In genomic region chr12:99215521-99216255, GRCm38 (mm10) we compare ENCODE assay signal across 8 mouse cellular contexts.
DNase-seq lines count a peak whose midpoint lies in the region; ATAC-seq and TF ChIP-seq lines count a peak whose summit lies in the region.

No protein-coding gene starts in this region.

- H3K9me3 ChIP-seq in ES-Bruce4 (replicated peaks; ENCODE audit: control insufficient read depth, insufficient read depth, low read length, poor library complexity, severe bottlenecking) = no peaks in the 10 kb centered on the region
- H3K9me3 ChIP-seq in heart, embryonic 10.5 days = no peaks in the 10 kb centered on the region
- no peaks in the 10 kb centered on the region for H3K9me3 ChIP-seq in kidney, postnatal 0 days (replicated peaks; ENCODE audit: low read length)

- no peaks in the 10 kb centered on the region for H3K27me3 ChIP-seq in ES-Bruce4 (ENCODE audit: control insufficient read depth, insufficient read depth, low read length, poor library complexity, severe bottlenecking)
- H3K27me3 ChIP-seq in heart, embryonic 10.5 days (ENCODE audit: insufficient read depth, poor library complexity, severe bottlenecking) = no peaks in the 10 kb centered on the region
- H3K27me3 ChIP-seq in kidney, postnatal 0 days (ENCODE audit: insufficient read depth, low read length) = no peaks in the 10 kb centered on the region

- WGBS in heart, embryonic 10.5 days = 80% methylated on average over 11 of the region's 11 CpGs
- 48% methylated on average over 11 of the region's 11 CpGs for WGBS in kidney, postnatal 0 days

- H3K4me3 ChIP-seq in ES-Bruce4 (ENCODE audit: low read depth, low read length) = no peak overlapping the region
- H3K4me3 ChIP-seq in heart, embryonic 10.5 days = no peak overlapping the region
- no peak overlapping the region for H3K4me3 ChIP-seq in kidney, postnatal 0 days (replicated peaks; ENCODE audit: low read depth, low read length)

- no peaks in the 10 kb centered on the region for H3K36me3 ChIP-seq in ES-Bruce4 (ENCODE audit: control insufficient read depth, insufficient read depth, low read length, poor library complexity, severe bottlenecking)
- H3K36me3 ChIP-seq in heart, embryonic 10.5 days = no peaks in the 10 kb centered on the region
- no peaks in the 10 kb centered on the region for H3K36me3 ChIP-seq in kidney, postnatal 0 days (ENCODE audit: insufficient read depth, low read length)

- ATAC-seq in kidney, postnatal 0 days (replicated peaks; ENCODE audit: low FRiP score, low read depth) = peak; percentile 45

- TF ChIP-seq POLR2A in ES-Bruce4 (IDR thresholded peaks at IDR 0.05; ENCODE audit: insufficient read depth, low read length) = no peak
- TF ChIP-seq POLR2A in brain, embryonic 14.5 days (IDR thresholded peaks at IDR 0.05; ENCODE audit: borderline replicate concordance, extremely low read depth, insufficient read depth, insufficient read length, poor library complexity, severe bottlenecking) = no peak

- TF ChIP-seq CTCF in ES-Bruce4 (IDR thresholded peaks at IDR 0.05; ENCODE audit: low read depth, low read length) = peak; percentile 6
- peak; percentile 10; the same call in 1 of the 2 replicates for TF ChIP-seq CTCF in brain, embryonic 14.5 days (IDR thresholded peaks at IDR 0.05; ENCODE audit: borderline replicate concordance, extremely low read depth, insufficient read depth, insufficient read length)
- TF ChIP-seq CTCF in kidney, postnatal 0 days (IDR thresholded peaks at IDR 0.05; ENCODE audit: low read depth) = peak; percentile 61

- no peak overlapping the region for H3K27ac ChIP-seq in ES-Bruce4 (ENCODE audit: insufficient read depth, low read length)
- H3K27ac ChIP-seq in heart, embryonic 10.5 days = peak overlapping the region; percentile 84
- no peak overlapping the region for H3K27ac ChIP-seq in kidney, postnatal 0 days

- no peak for DNase-seq in brain, embryonic 14.5 days (ENCODE audit: low read depth)
- DNase-seq in heart, embryonic 10.5 days (ENCODE audit: low spot score) = no peak
- DNase-seq in kidney, postnatal 0 days (ENCODE audit: low spot score) = peak; percentile 39
- no peak for DNase-seq in testis, postnatal 10 days (ENCODE audit: low spot score)
- no peak for DNase-seq in urinary bladder, postnatal 4 days (ENCODE audit: low spot score in 2 of 2)
- no peak for DNase-seq in layer of hippocampus, postnatal 25 days (ENCODE audit: extremely low spot score in 1 of 2, low spot score in 1 of 2)
- DNase-seq in layer of hippocampus, postnatal 14 days (ENCODE audit: low spot score in 2 of 2) = no peak

- H3K9ac ChIP-seq in ES-Bruce4 (ENCODE audit: low read depth, poor library complexity, severe bottlenecking) = no peak overlapping the region
- no peak overlapping the region for H3K9ac ChIP-seq in kidney, postnatal 0 days (ENCODE audit: low read depth, low read length)

- peaks cover 2% of the 10 kb centered on the region for H3K4me1 ChIP-seq in ES-Bruce4 (ENCODE audit: control insufficient read depth, insufficient read depth, low read length)
- peaks cover 80% of the 10 kb centered on the region for H3K4me1 ChIP-seq in heart, embryonic 10.5 days
- peaks cover 9% of the 10 kb centered on the region; the same call in 1 of the 2 replicates for H3K4me1 ChIP-seq in kidney, postnatal 0 days (replicated peaks; ENCODE audit: insufficient read depth, low read length)

- TF ChIP-seq EP300 in ES-Bruce4 (IDR thresholded peaks at IDR 0.05; ENCODE audit: insufficient read depth, low read depth, low read length) = no peak

- H3K4me2 ChIP-seq in kidney, postnatal 0 days (ENCODE audit: low read length) = no peak overlapping the region

Comparison
In these comparisons a context has a peak if more than half of its experiments do, and no peak if none do; other contexts are left out.
1. CTCF ChIP-seq: peak in every context shown above with its lines; median percentile 61 in kidney, postnatal 0 days; 10 in brain, embryonic 14.5 days; 6 in ES-Bruce4.